Mouse (Mus musculus) telencephalon, adult 2 months (tissue): ENCODE data around the gene Tbcc.
"Not testable (repeated sequence)": the region's sequence is repeated elsewhere in the genome, so short reads cannot be mapped to it uniquely, and the experiment has no call there.

ENCODE experiments used
- DNase-seq: peaks from one replicate; pipeline ENCODE4 v3.0.0-alpha.2; 2011; ENCODE audit warnings: low read depth, low spot score

Gene Tbcc

DNA sequence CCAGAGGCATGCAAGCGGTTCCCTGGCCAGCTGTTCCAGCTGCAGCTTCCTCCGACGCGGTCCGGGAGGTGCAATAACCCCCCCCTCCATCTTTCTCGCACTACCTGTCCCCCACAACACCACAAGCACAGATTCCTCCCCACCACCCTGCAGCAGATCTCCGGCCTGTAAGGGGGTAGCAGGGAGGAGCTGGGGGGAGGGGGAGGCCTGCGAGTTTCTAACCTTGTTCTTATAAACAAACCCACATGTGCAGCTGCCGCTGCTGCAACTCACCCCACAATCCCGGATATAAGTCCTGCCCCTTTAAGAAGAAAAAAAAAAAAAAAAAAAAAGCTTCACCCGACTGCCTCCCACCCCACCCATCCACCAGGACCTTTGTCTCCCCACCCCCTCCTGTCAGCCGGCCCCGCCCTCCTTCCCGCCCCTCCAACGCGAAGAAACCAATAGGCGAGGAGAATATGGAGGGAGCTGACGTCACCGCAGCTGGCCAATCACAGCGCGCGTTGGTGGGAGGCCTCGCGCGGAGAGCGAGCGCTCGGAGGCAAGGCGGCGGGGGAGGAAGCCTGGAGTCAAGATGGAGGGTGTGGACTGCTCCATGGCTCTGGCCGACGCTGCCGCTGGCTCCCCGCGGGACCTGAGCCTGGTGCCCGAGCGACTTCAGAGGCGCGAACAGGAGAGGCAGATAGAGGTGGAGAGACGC lies at the start of gene Tbcc:
Gene Tbcc, plus strand, starts transcription at position 569 of the 700 bp plus-strand sequence.
- DNase-seq, result peak; percentile 97

DNA sequence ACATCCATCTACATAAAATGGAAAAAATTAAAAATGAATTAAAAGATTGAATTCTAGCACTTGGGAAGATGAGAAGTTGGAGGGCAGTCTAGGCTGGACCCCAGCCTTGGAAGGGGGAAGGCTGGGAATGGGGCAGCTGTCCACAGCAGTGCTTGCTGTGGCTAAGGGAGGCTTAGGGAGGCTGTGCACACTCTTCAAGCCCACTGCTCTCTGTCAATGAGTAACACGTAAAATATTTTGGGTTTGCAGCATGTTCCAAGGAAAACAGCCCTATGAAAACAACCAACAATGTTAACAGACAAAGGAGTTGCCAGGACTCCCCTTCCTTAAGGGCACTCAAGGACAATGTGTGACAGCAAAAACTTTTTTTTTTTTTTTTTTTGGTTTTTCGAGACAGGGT lies 47.5 kb upstream of the Tbcc start:
- DNase-seq, result no peak

DNA sequence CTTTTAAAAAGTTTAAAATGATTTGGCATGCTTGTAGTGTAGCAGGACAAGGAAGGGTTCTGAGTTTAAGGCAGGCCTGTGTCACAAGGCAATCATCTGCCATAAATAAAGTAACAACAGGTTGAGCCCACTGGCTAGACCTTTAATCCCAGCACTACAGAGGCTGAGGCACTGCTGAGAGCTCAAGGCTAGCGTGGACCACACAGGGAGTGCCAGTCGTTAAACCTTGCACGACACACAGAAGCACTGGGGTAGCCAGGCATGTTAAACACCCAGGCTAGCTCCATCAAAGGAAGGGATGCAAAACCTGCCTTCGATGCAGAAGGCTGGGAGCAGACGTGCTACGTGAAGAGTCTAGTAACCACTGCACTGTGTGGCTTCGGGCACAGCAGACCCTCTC lies 46.8 kb upstream of the Tbcc start:
- no peak for DNase-seq

DNA sequence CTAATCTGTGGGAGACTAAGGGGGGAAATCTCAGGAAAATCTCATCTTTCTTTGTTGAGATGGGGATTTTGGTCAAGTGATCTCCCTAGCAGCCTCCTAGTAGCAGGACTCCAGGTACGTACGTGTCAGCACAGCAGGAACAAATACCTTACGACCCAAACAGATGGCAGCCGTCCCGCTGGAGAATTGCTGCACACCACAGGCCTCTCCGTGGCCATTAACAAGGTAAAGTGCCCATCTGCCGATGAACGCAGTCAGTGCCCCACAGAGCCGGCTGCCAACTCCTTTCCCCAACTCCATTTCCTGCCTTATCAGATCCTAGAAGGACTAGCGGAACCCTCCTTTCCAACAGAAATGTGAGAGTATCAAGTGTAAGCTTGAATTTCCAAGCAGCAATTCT lies 45.7 kb upstream of the Tbcc start:
- no peak for DNase-seq

DNA sequence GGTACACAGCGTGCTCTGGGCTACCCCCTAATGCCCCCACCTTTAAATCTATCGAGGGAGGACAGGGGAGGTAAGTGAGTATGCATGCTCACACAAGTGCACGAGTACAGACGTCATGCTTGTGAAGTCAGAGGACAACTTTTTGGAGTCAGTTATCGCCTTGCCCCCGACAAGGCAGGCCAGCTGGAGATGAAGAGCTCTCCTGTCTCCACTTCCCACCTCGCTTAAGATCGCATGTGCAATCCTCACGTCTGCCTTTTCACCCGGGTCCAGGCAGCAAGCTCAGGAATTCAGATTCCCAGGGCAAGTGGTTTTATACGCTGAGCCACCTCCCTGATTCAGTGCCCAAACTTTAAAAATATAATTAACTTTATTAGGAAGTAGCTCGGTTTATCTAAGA lies 45.2 kb upstream of the Tbcc start:
- DNase-seq, result no peak

DNA sequence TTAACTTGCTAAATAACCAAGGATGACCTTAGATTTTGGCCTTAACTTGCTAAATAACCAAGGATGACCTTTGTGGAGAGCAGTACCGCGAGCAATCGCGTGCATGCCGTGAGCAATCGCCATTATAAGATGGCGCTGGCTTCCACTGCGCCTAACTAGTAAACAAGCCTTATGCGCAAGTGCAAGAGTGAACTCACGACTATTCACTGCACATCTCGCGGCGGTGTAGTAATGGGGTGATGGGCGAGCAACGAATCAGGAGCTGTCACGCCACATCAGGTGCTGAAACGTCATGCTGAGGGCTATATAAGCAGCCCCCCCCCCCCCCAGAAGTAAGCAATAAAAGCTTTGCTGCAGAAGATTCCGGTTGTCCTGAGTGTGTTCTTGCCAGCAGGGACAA lies 43.9 kb upstream of the Tbcc start:
- not testable (repeated sequence) for DNase-seq

DNA sequence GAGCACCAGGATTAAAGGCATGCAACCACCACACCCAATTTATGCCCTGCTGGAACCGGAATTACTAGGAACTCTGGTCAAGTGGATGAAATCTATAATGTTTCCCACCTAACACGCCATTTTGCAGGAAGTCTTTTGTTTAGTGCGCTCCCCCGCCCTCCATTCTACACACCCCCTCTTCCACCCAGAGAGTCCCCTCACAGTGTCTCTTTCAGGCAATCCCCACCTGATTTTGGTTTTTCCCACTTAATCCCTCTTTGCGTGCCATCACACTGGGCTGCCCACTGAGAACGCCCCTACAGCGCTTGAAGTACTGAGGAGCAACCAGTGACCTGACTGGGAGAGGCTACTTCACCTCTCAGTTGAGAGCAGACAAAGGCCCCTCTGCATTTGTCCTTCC lies 43.3 kb upstream of the Tbcc start:
- DNase-seq, result no peak

DNA sequence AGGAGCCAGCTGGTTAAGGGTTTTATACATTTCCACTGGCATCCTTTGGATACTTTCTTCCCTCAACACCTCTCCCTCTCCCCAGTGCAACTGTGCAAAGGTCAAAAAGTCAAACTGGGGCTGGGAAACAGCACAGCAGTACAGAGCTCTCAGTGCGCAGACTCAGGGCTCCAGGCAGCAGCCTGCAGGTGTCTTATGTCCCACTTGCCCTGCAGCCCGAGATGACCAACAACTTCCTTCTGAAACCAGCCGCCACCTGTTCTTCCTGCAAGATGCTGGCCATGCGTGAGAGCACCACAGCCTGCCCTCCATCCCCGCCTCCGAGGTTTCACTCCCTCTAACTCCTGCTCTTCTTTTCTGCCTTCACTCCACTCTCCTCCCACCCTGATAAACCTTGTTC lies 37.8 kb upstream of the Tbcc start:
- no peak for DNase-seq

DNA sequence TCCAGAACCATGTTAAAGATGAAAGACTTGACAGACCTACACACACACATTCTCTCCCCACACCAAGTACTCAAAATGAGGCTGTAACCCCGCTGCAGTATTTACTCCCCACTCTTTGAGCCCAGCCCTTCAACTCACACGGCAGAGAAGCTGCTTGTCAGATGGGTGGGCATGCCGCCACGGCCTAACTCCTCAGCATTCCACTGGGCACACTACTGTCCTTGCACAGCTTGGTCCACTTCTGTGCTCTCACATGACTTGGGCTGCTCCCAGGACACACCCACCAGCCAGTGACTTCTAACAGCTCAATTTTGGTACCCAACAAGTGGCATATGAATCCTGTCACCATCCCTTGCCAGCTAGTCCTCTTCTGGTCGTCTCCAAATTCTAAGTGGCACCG lies 37.2 kb upstream of the Tbcc start:
- peak; percentile 58 for DNase-seq

DNA sequence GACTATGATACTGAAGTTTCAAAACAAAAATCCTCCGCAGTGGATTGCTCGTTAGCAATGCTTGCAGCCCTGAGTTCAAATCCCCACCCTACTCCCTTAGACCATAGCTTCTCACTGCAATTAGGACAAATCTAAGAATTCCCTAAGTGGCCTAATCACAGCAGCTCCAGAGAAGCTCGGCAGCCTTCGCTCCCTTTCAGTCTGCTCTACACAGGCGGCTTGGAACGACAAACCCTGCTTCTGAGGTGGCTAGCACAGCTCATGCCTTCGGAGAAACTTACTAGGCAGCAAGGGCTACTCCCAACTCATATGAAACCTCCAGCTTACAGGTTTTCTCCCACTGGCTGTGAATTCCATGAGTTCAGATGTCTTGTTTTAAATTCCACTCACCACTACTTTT lies 36.4 kb upstream of the Tbcc start:
- DNase-seq, result no peak

DNA sequence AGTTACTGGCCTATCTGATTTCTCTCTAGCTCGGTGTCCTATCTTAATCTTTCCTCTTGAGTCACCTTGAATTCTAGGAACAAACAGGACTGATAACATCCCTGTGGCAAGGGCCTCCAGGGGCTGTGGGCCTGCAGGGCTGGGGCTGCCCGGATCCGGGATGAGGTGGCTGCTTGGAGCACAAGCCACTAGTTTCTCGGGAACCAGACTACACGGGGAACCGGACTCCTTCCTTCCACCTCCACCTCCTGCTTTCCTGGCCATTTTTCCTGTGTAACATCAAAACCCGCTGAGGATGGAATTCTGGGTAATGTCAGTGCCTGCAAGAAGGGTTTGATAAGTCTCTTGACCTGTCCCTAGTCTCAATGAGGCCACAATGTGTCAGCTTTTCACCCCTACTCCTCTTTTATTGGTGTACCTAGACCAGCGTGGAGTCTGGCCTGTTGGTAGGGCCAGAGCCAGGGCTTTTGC lies 35.8 kb upstream of the Tbcc start:
- no peak for DNase-seq

DNA sequence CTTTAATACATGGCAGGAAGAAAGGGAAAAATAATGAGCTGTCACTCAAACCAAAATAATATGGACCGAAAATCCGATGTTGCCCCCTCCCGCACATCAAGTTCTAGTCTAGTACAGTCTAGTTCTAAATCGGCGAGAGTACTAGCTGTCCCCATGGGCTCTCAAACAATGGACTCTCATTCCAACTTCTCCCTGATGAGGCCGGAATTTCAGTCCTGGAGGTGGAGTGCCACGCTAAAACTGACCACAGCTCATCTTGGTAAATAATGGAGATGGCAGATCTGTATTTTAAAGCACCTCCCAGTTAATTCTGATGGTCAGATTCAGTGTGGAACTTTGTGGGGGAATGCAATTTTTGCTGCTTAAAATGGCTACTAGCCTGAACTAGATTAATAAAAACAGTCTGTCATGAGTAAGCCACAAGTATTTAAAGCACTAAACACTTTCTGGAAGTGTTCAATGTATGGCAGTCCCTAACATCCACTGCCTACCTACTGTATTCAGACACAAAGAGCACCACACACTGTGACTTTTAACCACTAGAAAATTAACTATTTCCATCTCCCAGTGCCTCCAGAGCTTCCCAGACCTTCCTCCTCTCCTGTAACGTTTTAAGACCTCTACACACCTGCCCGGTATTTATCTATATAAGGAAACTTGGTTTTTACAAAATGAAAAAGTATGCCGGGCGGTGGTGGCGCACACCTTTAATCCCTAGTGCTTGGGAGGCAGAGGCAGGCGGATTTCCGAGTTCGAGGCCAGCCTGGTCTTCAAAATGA lies 35.0 kb upstream of the Tbcc start:
- no peak for DNase-seq

DNA sequence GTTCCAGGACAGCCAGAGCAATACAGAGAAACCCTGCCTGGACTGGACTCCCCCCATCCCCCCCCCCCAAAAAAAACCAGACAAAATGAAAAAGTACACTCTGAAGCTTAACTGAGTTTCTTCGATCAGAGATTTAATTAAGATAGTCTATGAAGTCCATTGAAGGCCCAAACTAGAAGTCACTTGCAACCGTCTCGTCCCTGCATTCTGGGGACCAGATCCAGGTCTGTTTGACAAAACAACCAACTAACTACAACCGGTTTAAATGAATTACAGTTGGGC lies 34.4 kb upstream of the Tbcc start:
- DNase-seq, result no peak

DNA sequence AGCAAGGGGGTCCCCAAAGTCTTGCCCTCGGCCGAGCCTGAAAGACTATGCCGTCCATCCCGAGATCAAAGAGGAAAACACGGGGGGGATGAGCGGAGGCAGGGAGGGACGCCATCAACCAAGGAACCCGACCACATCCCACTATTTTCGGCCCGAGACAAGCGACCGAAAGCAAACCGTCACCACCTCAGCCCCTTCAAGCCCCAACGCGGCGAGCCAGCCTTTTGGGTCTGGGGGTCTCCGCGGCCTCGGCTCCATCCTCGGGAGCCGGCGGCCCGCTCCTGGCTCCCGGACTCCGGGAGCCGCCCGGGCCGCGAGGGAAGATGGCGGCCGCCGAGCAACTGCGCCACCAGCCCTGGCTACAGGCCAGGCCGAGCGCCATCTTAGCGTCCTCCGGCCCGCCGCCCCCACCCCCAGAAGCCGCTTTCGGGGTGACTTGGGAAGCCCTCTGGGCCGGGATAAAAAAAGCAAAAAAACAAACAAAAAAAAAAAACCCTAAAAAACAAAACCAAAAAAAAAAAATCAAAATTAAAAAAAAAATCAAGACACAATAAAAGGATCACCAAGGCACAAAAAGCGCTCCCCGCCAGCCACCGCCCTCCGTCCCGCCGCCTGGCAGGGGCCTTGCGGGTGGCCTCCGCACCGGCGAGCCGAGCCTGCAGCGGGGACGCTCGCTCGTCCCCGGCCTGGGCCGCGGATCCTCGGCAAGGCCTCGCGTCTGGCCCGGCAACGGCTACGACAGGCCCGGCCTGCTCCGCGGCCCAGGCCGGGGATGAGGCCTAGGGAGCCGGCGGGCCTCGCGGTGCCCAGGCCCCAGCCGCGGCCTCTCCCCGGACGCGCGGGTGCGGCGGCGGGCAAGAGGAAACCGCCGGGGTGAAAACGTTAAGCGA lies 33.8 kb upstream of the Tbcc start:
- no peak for DNase-seq

DNA sequence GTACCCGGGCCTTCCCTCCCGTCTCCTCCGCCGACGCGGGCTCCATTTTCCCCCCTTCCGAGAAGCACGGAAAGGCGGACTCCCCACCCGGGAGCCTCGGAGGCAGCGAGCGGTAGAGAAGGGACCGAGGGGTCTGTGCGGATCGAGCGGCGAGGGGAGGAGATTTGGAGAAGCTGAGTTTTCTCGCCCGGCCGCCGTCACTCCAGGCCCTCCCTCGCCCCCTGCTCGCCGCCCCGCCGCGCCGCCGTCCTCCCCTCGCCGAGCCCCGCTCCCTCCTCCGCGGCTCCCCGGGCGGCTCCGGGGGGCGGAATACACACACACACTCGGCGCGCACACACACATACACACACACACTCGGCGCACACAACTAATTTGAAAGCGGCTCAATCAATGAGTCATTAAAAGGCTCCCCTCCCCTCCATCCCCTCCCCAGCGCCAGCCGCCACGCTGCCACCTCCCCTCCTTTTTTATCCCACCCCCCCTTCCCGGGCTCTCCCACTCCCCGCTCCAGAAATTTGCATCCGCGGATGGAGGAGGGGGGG lies 33.1 kb upstream of the Tbcc start:
- DNase-seq, result peak; percentile 70

DNA sequence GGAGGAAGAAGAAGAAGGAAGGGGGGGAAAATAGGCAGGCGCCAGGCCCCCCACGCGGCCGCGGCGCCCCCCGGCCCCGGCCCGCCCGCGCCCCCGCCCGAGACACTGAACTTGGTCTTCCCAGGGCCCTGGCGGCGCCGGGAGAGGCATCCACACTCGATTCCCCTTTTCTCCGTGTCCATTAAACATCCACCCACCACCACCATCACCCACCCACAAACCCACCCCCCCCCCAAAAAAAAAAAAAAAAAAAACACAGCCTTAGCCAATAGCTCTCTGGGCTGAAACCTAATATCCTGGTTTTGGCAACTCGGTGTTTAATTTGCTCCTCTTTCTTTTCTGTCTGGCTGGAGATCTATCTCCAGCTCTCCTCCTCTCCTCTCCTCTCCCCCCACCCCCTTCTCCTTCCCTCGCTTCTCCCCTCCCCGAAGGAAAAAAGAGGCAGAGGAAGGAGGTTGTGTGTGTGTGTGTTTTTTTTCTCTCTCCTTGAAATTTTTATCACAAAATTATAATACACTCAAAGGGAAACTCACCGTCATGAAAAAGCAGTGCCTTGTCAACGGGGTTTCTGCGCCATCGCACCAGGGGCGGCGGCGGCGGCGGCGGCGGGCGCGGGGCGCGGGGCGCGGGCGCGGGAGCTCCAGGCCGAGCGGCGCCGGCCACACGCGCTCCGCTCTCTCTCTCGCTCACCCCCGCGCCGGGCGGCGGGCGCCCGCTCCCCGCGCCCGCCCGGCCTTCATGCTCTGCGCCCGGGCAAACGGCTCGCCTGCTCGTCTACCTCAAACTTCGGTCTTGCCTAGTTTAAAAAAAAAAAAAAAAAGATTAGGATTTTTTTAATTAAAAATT lies 32.4 kb upstream of the Tbcc start, which contains the start of gene Bicral:
Gene Bicral, minus strand, starts transcription at position 580 of the 846 bp plus-strand sequence.
- peak; percentile 52 for DNase-seq

DNA sequence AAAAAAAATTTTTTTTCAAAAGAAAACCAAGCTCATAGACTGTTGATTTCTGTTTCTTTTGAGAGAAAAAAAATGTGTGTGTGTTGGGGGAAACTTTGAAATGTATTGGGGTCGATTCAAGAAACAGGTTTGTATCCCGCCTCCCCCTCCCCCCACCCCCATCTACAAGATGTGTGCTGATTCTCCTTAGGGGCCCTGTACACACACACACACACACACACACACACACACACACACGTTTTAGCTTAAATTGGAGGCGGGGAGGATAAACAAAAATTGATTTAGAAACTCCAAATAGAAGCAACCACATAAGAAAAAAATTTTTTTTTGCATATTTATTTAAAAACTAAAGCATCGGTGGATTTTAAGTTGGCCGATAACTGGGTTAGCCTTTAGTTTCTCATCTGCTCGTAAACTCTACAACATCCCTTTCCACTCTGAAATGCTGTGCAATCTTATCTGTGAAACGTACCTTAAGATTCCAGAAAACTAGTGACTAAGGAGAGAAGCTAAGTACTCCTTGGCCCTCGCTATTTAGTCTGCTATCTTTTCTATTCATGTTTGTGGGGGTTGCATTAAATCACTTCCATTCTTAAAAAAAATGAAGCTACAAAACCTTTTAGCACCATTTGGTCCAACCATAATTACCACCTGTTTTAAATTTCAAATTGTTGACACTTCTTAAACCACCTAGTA lies 31.6 kb upstream of the Tbcc start:
- no peak for DNase-seq

DNA sequence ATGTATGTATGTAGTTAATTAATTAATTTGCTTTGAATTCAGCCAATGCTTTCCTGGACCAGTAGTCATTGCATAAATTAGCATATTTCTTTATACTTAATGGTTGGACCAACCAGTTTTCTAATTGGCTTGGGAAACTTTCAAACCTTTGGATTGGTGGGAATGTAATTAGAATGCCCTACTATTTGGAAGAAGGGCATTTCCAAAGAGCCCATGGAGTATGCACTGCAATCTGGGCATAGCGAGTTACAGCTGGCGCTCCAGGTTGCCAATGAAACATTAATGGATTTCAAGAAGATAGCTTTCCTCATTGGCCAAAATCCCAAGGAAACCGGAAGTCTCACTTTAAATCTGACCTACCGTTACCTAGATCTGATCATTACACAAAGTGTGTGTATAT lies 30.4 kb upstream of the Tbcc start:
- no peak for DNase-seq

DNA sequence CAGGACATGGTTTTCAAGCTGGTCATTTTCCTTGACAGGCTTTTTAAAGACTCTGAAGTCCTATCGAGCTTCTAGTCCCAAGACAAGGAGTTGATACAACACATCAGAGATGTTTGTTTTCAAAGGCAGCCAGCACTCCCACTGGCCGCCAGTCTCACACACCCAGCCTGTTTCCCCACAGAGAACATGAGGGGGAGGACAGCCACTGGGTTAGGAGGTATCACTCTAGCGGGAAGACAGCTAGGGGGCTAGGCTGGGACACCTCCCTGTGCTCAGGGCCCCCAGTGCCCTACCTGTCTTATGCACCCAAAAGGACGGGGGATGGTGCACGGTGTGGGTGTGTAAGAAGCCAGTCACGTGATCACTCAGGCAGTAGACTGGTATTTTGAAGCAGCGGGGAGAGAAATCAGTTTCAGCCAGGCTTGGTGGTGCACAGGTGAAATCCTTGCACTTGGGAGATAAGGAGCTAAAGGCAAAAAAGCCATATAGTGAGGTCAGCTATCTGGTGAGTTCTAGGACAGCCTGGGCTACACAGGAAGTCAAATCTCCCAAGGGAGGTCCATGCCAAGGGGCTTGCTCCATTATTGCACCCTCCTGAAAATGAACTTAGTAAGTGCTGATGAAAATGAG lies 25.8 kb upstream of the Tbcc start:
- DNase-seq, result no peak

DNA sequence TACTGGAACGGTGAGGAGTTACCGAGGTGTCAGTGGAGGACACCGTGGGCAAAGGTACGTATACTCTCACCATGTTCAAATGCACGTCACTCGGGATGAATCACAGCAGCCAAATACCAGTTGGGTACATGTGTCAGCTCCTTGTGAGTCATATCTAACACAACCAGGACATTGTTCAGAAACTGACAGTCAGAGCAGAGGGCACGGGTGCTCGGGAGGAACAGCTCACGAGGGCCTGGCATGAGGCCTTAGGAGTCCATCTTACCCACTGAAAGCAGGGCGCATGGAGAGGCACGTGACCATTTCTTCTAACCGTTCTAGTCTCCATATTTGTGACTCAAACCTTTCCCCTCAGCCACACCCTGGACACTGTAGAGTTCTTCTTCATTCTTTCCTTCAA lies 23.6 kb upstream of the Tbcc start:
- DNase-seq, result no peak
